In genomic region chr16:36408357-36408756, GRCm38 (mm10) we compare ENCODE assay signal across 39 mouse cellular contexts. TPM values are rescaled to one million over a fixed set of nuclear protein-coding genes. Genes with fewer than 3 reads are reported as not detected.
"Had no signal": no experiment of that assay in that cellular context is flagged by ENCODE, and none has a peak within 500 bp of the region (broad histone marks: within the 10 kb centered on the region; RNA-seq: fewer than 3 reads in every experiment).

Gene Stfa2, minus strand, starts transcription at chr16:36408457.

- H3K27ac ChIP-seq: gastrocnemius, adult 2 months; heart, embryonic 10.5 days; hindbrain, embryonic 10.5 days; hindbrain, embryonic 12.5 days; hindbrain, embryonic 14.5 days; kidney, embryonic 15.5 days; kidney, postnatal 0 days; limb, embryonic 13.5 days had no signal

- H3K4me3 ChIP-seq: gastrocnemius, adult 2 months; heart, embryonic 10.5 days; heart, embryonic 12.5 days; hindbrain, embryonic 10.5 days; hindbrain, embryonic 12.5 days; kidney, embryonic 15.5 days; limb, embryonic 13.5 days had no signal

- H3K4me2 ChIP-seq: heart, embryonic 12.5 days; hindbrain, embryonic 12.5 days; hindbrain, embryonic 14.5 days; kidney, embryonic 15.5 days; limb, embryonic 13.5 days had no signal

- H3K9ac ChIP-seq: heart, embryonic 12.5 days; hindbrain, embryonic 12.5 days; hindbrain, embryonic 14.5 days; kidney, embryonic 15.5 days; limb, embryonic 13.5 days had no signal

- H3K27me3 ChIP-seq: heart, embryonic 12.5 days; hindbrain, embryonic 12.5 days; kidney, embryonic 15.5 days; limb, embryonic 13.5 days had no signal

- H3K4me1 ChIP-seq: heart, embryonic 10.5 days; heart, embryonic 12.5 days; hindbrain, embryonic 10.5 days; hindbrain, embryonic 12.5 days; kidney, embryonic 15.5 days; limb, embryonic 13.5 days had no signal

- H3K9me3 ChIP-seq: heart, embryonic 10.5 days; heart, embryonic 12.5 days; hindbrain, embryonic 10.5 days; hindbrain, embryonic 12.5 days; kidney, embryonic 15.5 days; limb, embryonic 13.5 days had no signal

- H3K36me3 ChIP-seq: heart, embryonic 10.5 days; heart, embryonic 12.5 days; hindbrain, embryonic 10.5 days; hindbrain, embryonic 12.5 days; kidney, embryonic 15.5 days; limb, embryonic 13.5 days had no signal

- ATAC-seq: hindbrain, embryonic 16.5 days; intestine, embryonic 16.5 days had no signal

- DNase-seq: gastrocnemius, adult 2 months; gastrocnemius, postnatal 10 days; gastrocnemius, postnatal 25 days; heart, adult 18-20 months; heart, postnatal 10 days; heart, postnatal 4 days; kidney, adult 11 months; kidney, adult 2 months; kidney, adult 9 months; kidney, postnatal 14 days; kidney, postnatal 36 days; layer of hippocampus, adult 9-11 months; layer of hippocampus, postnatal 36 days; left cerebral cortex, postnatal 4 days had no signal

RNA-seq across cellular contexts. Expression of gene Stfa2, which starts in this region (rescaled TPM):
- total RNA-seq: gastrocnemius, adult 2 months; gastrocnemius, postnatal 25 days; granulocyte monocyte progenitor cell, adult 5-6 weeks; heart, adult 18-20 months; heart, adult 8-10 months; heart, postnatal 25 days; layer of hippocampus, adult 18-20 months; layer of hippocampus, adult 8-10 months; layer of hippocampus, postnatal 14 days; layer of hippocampus, postnatal 36 days; left cerebral cortex, adult 18-20 months; left cerebral cortex, adult 8-10 months; left cerebral cortex, postnatal 10 days; left cerebral cortex, postnatal 25 days; left cerebral cortex, postnatal 4 days had no signal
- polyA plus RNA-seq: frontal cortex, adult 2 months; heart, embryonic 10.5 days; heart, embryonic 12.5 days; heart, embryonic 14.5 days; hindbrain, embryonic 10.5 days; hindbrain, embryonic 14.5 days; intestine, embryonic 14.5 days; kidney, adult 2 months; large intestine, adult 2 months; limb, embryonic 11.5 days; limb, embryonic 13.5 days had no signal
